Mouse (Mus musculus): Measurements from ENCODE around the gene Tbc1d30. TPM values are rescaled to one million over a fixed set of nuclear protein-coding genes. Genes with fewer than 3 reads are reported as not detected.
"Not testable (repeated sequence)": the region's sequence is repeated elsewhere in the genome, so short reads cannot be mapped to it uniquely, and the experiment has no call there.

Gene Tbc1d30
- polyA plus RNA-seq, 2 experiments, result 0.11 to 0.26 TPM

GRCm38 (mm10) chr10:121342260-121342659 is 8.8 kb downstream of the Tbc1d30 start:
- ATAC-seq (ENCODE audit: insufficient read depth) (no peak), DNase-seq (ENCODE audit: low read depth in 3 of 3, low spot score in 3 of 3) (no peak)
- Histone ChIP-seq H3K4me2 (ENCODE audit: low read depth) (no peak overlapping the region), H3K36me3 (replicated peaks; ENCODE audit: control insufficient read depth, insufficient read depth, low read depth) (no peaks in the 10 kb centered on the region), H3K4me1 (replicated peaks; ENCODE audit: control insufficient read depth in 2 of 2, insufficient read depth in 2 of 2, low read length in 1 of 2) (no peaks in the 10 kb centered on the region), H3K27me3 (ENCODE audit: control insufficient read depth, insufficient read depth, low read length) (no peaks in the 10 kb centered on the region), H3K4me3 (ENCODE audit: insufficient read depth in 1 of 2, low read depth in 2 of 2, low read length in 2 of 2) (no peak overlapping the region), H3K27ac (no peak overlapping the region), H3K9ac (replicated peaks) (no peak overlapping the region), H3K9me3 (ENCODE audit: control insufficient read depth, low read length) (no peaks in the 10 kb centered on the region)
- no peak for TF ChIP-seq EP300 (IDR thresholded peaks at IDR 0.05; ENCODE audit: low read depth)
- TF ChIP-seq CTCF (IDR thresholded peaks at IDR 0.05; ENCODE audit: low read depth), result no peak
- 81% methylated on average over 10 of the region's 10 CpGs for WGBS (ENCODE audit: insufficient replicate concordance)

GRCm38 (mm10) chr10:121340754-121341593 is 10.1 kb downstream of the Tbc1d30 start:
- WGBS (ENCODE audit: insufficient replicate concordance), result 68% methylated on average over 11 of the region's 11 CpGs
- Histone ChIP-seq H3K4me3 (ENCODE audit: insufficient read depth in 1 of 2, low read depth in 2 of 2, low read length in 2 of 2) (no peak overlapping the region), H3K4me1 (replicated peaks; ENCODE audit: control insufficient read depth in 2 of 2, insufficient read depth in 2 of 2, low read length in 1 of 2) (no peaks in the 10 kb centered on the region), H3K36me3 (replicated peaks; ENCODE audit: control insufficient read depth, insufficient read depth, low read depth) (no peaks in the 10 kb centered on the region), H3K9ac (replicated peaks) (no peak overlapping the region), H3K27me3 (ENCODE audit: control insufficient read depth, insufficient read depth, low read length) (no peaks in the 10 kb centered on the region), H3K9me3 (ENCODE audit: control insufficient read depth, low read length) (no peaks in the 10 kb centered on the region), H3K4me2 (ENCODE audit: low read depth) (no peak overlapping the region), H3K27ac (no peak overlapping the region)
- DNase-seq (ENCODE audit: low read depth in 3 of 3, low spot score in 3 of 3) (no peak), ATAC-seq (ENCODE audit: insufficient read depth) (no peak)
- TF ChIP-seq CTCF (IDR thresholded peaks at IDR 0.05; ENCODE audit: low read depth) (no peak), EP300 (IDR thresholded peaks at IDR 0.05; ENCODE audit: low read depth) (no peak)

- not testable (repeated sequence) for H3K4me2 ChIP-seq (ENCODE audit: low read depth); H3K27me3 ChIP-seq (ENCODE audit: control insufficient read depth, insufficient read depth, low read length); DNase-seq (ENCODE audit: low read depth in 3 of 3, low spot score in 3 of 3); H3K27ac ChIP-seq; ATAC-seq (ENCODE audit: insufficient read depth); H3K9me3 ChIP-seq (ENCODE audit: control insufficient read depth, low read length); H3K4me3 ChIP-seq (ENCODE audit: insufficient read depth in 1 of 2, low read depth in 2 of 2, low read length in 2 of 2); H3K4me1 ChIP-seq (replicated peaks; ENCODE audit: control insufficient read depth in 2 of 2, insufficient read depth in 2 of 2, low read length in 1 of 2); H3K36me3 ChIP-seq (replicated peaks; ENCODE audit: control insufficient read depth, insufficient read depth, low read depth); H3K9ac ChIP-seq (replicated peaks)
- 64% methylated on average over 14 of the region's 14 CpGs for WGBS (ENCODE audit: insufficient replicate concordance)
Measured at GRCm38 (mm10) chr10:121336536-121336935, 14.5 kb downstream of the Tbc1d30 start.

- Histone ChIP-seq H3K9me3 (ENCODE audit: control insufficient read depth, low read length) (no peaks in the 10 kb centered on the region), H3K27ac (no peak overlapping the region), H3K27me3 (ENCODE audit: control insufficient read depth, insufficient read depth, low read length) (no peaks in the 10 kb centered on the region), H3K4me1 (replicated peaks; ENCODE audit: control insufficient read depth in 2 of 2, insufficient read depth in 2 of 2, low read length in 1 of 2) (peaks cover 0 to 2% of the 10 kb centered on the region in 2 experiments; a peak in 1 of 4 replicates), H3K36me3 (replicated peaks; ENCODE audit: control insufficient read depth, insufficient read depth, low read depth) (no peaks in the 10 kb centered on the region), H3K9ac (replicated peaks) (no peak overlapping the region), H3K4me2 (ENCODE audit: low read depth) (no peak overlapping the region), H3K4me3 (ENCODE audit: insufficient read depth in 1 of 2, low read depth in 2 of 2, low read length in 2 of 2) (no peak overlapping the region)
- TF ChIP-seq EP300 (IDR thresholded peaks at IDR 0.05; ENCODE audit: low read depth) (no peak), CTCF (IDR thresholded peaks at IDR 0.05; ENCODE audit: low read depth) (peak; percentile 94)
- peak in 2 of 3 experiments; percentile 23 to 30 for DNase-seq (ENCODE audit: low read depth in 3 of 3, low spot score in 3 of 3)
- WGBS (ENCODE audit: insufficient replicate concordance), result 66% methylated on average over 3 of the region's 3 CpGs
- ATAC-seq (ENCODE audit: insufficient read depth), result no peak
Measured at GRCm38 (mm10) chr10:121334576-121334975, 16.5 kb downstream of the Tbc1d30 start.

GRCm38 (mm10) chr10:121330940-121331339 is 20.1 kb downstream of the Tbc1d30 start:
- no peaks in the 10 kb centered on the region for H3K27me3 ChIP-seq (ENCODE audit: control insufficient read depth, insufficient read depth, low read length)
- no peak overlapping the region for H3K4me3 ChIP-seq (ENCODE audit: insufficient read depth in 1 of 2, low read depth in 2 of 2, low read length in 2 of 2)
- H3K36me3 ChIP-seq (replicated peaks; ENCODE audit: control insufficient read depth, insufficient read depth, low read depth), result no peaks in the 10 kb centered on the region
- no peaks in the 10 kb centered on the region for H3K9me3 ChIP-seq (ENCODE audit: control insufficient read depth, low read length)
- H3K27ac ChIP-seq, result no peak overlapping the region
- DNase-seq (ENCODE audit: low read depth in 3 of 3, low spot score in 3 of 3), result peak in 1 of 3 experiments; percentile 7
- H3K9ac ChIP-seq (replicated peaks), result no peak overlapping the region
- 7% methylated on average over 7 of the region's 7 CpGs for WGBS (ENCODE audit: insufficient replicate concordance)
- H3K4me1 ChIP-seq (replicated peaks; ENCODE audit: control insufficient read depth in 2 of 2, insufficient read depth in 2 of 2, low read length in 1 of 2), result peaks cover 0 to 2% of the 10 kb centered on the region in 2 experiments; a peak in 1 of 4 replicates
- no peak overlapping the region for H3K4me2 ChIP-seq (ENCODE audit: low read depth)
- ATAC-seq (ENCODE audit: insufficient read depth), result no peak
- TF ChIP-seq CTCF (IDR thresholded peaks at IDR 0.05; ENCODE audit: low read depth), result peak; percentile 90
- no peak for TF ChIP-seq EP300 (IDR thresholded peaks at IDR 0.05; ENCODE audit: low read depth)

Measured in liver, embryonic 14.5 days (tissue).